Mouse (Mus musculus): ENCODE measurements around the gene BC025920. TPM values are rescaled to one million over a fixed set of nuclear protein-coding genes. Genes with fewer than 3 reads are reported as not detected.
"Not testable (repeated sequence)": the region's sequence is repeated elsewhere in the genome, so short reads cannot be mapped to it uniquely, and the experiment has no call there.

BC025920 gene
- total RNA-seq, 2 experiments from 2014 or later: 0.26 to 4.4 TPM

GRCm38 (mm10) chr10:81640825-81641224, 34.8 kb downstream of the BC025920 start:
- ATAC-seq (replicated peaks; ENCODE audit: poor library complexity, severe bottlenecking): not testable (repeated sequence)

GRCm38 (mm10) chr10:81641566-81641965, 35.5 kb downstream of the BC025920 start:
- ATAC-seq (replicated peaks; ENCODE audit: poor library complexity, severe bottlenecking): no peak

- ATAC-seq (replicated peaks; ENCODE audit: poor library complexity, severe bottlenecking): no peak
Observed at GRCm38 (mm10) chr10:81641978-81642647, 36.0 kb downstream of the BC025920 start.

GRCm38 (mm10) chr10:81642648-81643448, 36.8 kb downstream of the BC025920 start:
- ATAC-seq (replicated peaks; ENCODE audit: poor library complexity, severe bottlenecking): no peak

GRCm38 (mm10) chr10:81643449-81644055, 37.5 kb downstream of the BC025920 start:
- peak; percentile 69 for ATAC-seq (replicated peaks; ENCODE audit: poor library complexity, severe bottlenecking)

GRCm38 (mm10) chr10:81644162-81644561, 38.1 kb downstream of the BC025920 start:
- no peak for ATAC-seq (replicated peaks; ENCODE audit: poor library complexity, severe bottlenecking)

GRCm38 (mm10) chr10:81644716-81645115, 38.6 kb downstream of the BC025920 start:
- ATAC-seq (replicated peaks; ENCODE audit: poor library complexity, severe bottlenecking): no peak

- no peak for ATAC-seq (replicated peaks; ENCODE audit: poor library complexity, severe bottlenecking)
Observed at GRCm38 (mm10) chr10:81645391-81645790, 39.3 kb downstream of the BC025920 start.

GRCm38 (mm10) chr10:81646015-81646555, 40.0 kb downstream of the BC025920 start:
- no peak for ATAC-seq (replicated peaks; ENCODE audit: poor library complexity, severe bottlenecking)

- peak; percentile 98 for ATAC-seq (replicated peaks; ENCODE audit: poor library complexity, severe bottlenecking)
Observed at GRCm38 (mm10) chr10:81648803-81649775, 43.0 kb downstream of the BC025920 start, which contains the start of gene Gm10778. TSS of gene Gm10778 (plus strand) at chr10:81649059.

GRCm38 (mm10) chr10:81655178-81655577, 49.1 kb downstream of the BC025920 start:
- ATAC-seq (replicated peaks; ENCODE audit: poor library complexity, severe bottlenecking): no peak

GRCm38 (mm10) chr10:81656174-81656573, 50.1 kb downstream of the BC025920 start:
- ATAC-seq (replicated peaks; ENCODE audit: poor library complexity, severe bottlenecking): no peak

Other genes starting within 250 kb of the BC025920 start
- 12.0 and 17.5 TPM in 2 replicates for gene Mfsd12, start 248.8 kb upstream of the BC025920 start, total RNA-seq (2014; fragmentation: Nextera tagmentation)
- 10.8 and 11.5 TPM in 2 replicates for gene Mfsd12, start 248.8 kb upstream of the BC025920 start, total RNA-seq (2017)
- not detected in 2 replicates for gene 4930404N11Rik, start 240.5 kb upstream of the BC025920 start, total RNA-seq (2014; fragmentation: Nextera tagmentation)
- gene 4930404N11Rik, start 240.5 kb upstream of the BC025920 start, total RNA-seq (2017): 0.10 and 0.26 TPM in 2 replicates
- 14.8 and 17.0 TPM in 2 replicates for gene Fzr1, start 227.8 kb upstream of the BC025920 start, total RNA-seq (2014; fragmentation: Nextera tagmentation)
- gene Fzr1, start 227.8 kb upstream of the BC025920 start, total RNA-seq (2017): 13.5 and 15.3 TPM in 2 replicates
- gene Dohh, start 221.8 kb upstream of the BC025920 start, total RNA-seq (2014; fragmentation: Nextera tagmentation): 12.2 and 34.9 TPM in 2 replicates
- 41.8 and 46.2 TPM in 2 replicates for gene Dohh, start 221.8 kb upstream of the BC025920 start, total RNA-seq (2017)
- gene Gm48551, start 221.8 kb upstream of the BC025920 start, total RNA-seq (2014; fragmentation: Nextera tagmentation): 4.0 TPM in 1 of 2 replicates, not detected in the other
- gene Gm48551, start 221.8 kb upstream of the BC025920 start, total RNA-seq (2017): 0.30 TPM in 1 of 2 replicates, not detected in the other
- gene Gm48552, start 217.3 kb upstream of the BC025920 start, total RNA-seq (2014; fragmentation: Nextera tagmentation): 2.2 TPM in 1 of 2 replicates, not detected in the other
- gene Gm48552, start 217.3 kb upstream of the BC025920 start, total RNA-seq (2017): not detected in 2 replicates
- gene Smim24, start 213.2 kb upstream of the BC025920 start, total RNA-seq (2014; fragmentation: Nextera tagmentation): 37.5 and 43.6 TPM in 2 replicates
- 11.5 and 13.3 TPM in 2 replicates for gene Smim24, start 213.2 kb upstream of the BC025920 start, total RNA-seq (2017)
- gene Nfic, start 150.6 kb upstream of the BC025920 start, total RNA-seq (2014; fragmentation: Nextera tagmentation): 39.6 and 41.7 TPM in 2 replicates
- gene Nfic, start 150.6 kb upstream of the BC025920 start, total RNA-seq (2017): 5.3 and 10.5 TPM in 2 replicates
- not detected in 2 replicates for gene Celf5, start 123.6 kb upstream of the BC025920 start, total RNA-seq (2014; fragmentation: Nextera tagmentation)
- gene Celf5, start 123.6 kb upstream of the BC025920 start, total RNA-seq (2017): not detected in 2 replicates
- gene Ncln, start 109.9 kb upstream of the BC025920 start, total RNA-seq (2014; fragmentation: Nextera tagmentation): 124 and 140 TPM in 2 replicates
- 83.1 and 128 TPM in 2 replicates for gene Ncln, start 109.9 kb upstream of the BC025920 start, total RNA-seq (2017)
- gene S1pr4, start 106.1 kb upstream of the BC025920 start, total RNA-seq (2014; fragmentation: Nextera tagmentation): 7.8 and 10.5 TPM in 2 replicates
- 7.0 and 9.2 TPM in 2 replicates for gene S1pr4, start 106.1 kb upstream of the BC025920 start, total RNA-seq (2017)
- gene Gna15, start 82.0 kb upstream of the BC025920 start, total RNA-seq (2014; fragmentation: Nextera tagmentation): 30.0 and 31.7 TPM in 2 replicates
- gene Gna15, start 82.0 kb upstream of the BC025920 start, total RNA-seq (2017): 23.8 and 34.6 TPM in 2 replicates
- gene Gna11, start 61.1 kb upstream of the BC025920 start, total RNA-seq (2014; fragmentation: Nextera tagmentation): 17.0 and 25.7 TPM in 2 replicates
- gene Gna11, start 61.1 kb upstream of the BC025920 start, total RNA-seq (2017): 4.9 and 6.4 TPM in 2 replicates
- 216 and 220 TPM in 2 replicates for gene Aes, start 46.8 kb upstream of the BC025920 start, total RNA-seq (2014; fragmentation: Nextera tagmentation)
- 151 and 250 TPM in 2 replicates for gene Aes, start 46.8 kb upstream of the BC025920 start, total RNA-seq (2017)
- 4.4 and 5.0 TPM in 2 replicates for gene Tle2, start 31.7 kb upstream of the BC025920 start, total RNA-seq (2014; fragmentation: Nextera tagmentation)
- gene Tle2, start 31.7 kb upstream of the BC025920 start, total RNA-seq (2017): 0.17 and 2.4 TPM in 2 replicates
- 22.2 and 26.0 TPM in 2 replicates for gene Tle6, start 5.2 kb upstream of the BC025920 start, total RNA-seq (2014; fragmentation: Nextera tagmentation)
- gene Tle6, start 5.2 kb upstream of the BC025920 start, total RNA-seq (2017): 4.9 and 7.9 TPM in 2 replicates
- gene Sirt6, start 21.5 kb downstream of the BC025920 start, total RNA-seq (2014; fragmentation: Nextera tagmentation): 8.3 and 12.6 TPM in 2 replicates
- 5.3 and 6.2 TPM in 2 replicates for gene Sirt6, start 21.5 kb downstream of the BC025920 start, total RNA-seq (2017)
- gene Ankrd24, start 22.3 kb downstream of the BC025920 start, total RNA-seq (2014; fragmentation: Nextera tagmentation): 7.6 and 9.2 TPM in 2 replicates
- 7.5 and 8.3 TPM in 2 replicates for gene Ankrd24, start 22.3 kb downstream of the BC025920 start, total RNA-seq (2017)
- gene Gm10778, start 42.8 kb downstream of the BC025920 start, total RNA-seq (2014; fragmentation: Nextera tagmentation): 3.1 and 9.4 TPM in 2 replicates
- gene Gm10778, start 42.8 kb downstream of the BC025920 start, total RNA-seq (2017): 4.2 and 6.1 TPM in 2 replicates
- gene Zfp433, start 98.6 kb downstream of the BC025920 start, total RNA-seq (2014; fragmentation: Nextera tagmentation): 17.2 and 27.2 TPM in 2 replicates
- 12.3 and 21.7 TPM in 2 replicates for gene Zfp433, start 98.6 kb downstream of the BC025920 start, total RNA-seq (2017)
- gene Gm3055, start 164.9 kb downstream of the BC025920 start, total RNA-seq (2014; fragmentation: Nextera tagmentation): 2.6 and 5.2 TPM in 2 replicates
- 0.39 and 1.3 TPM in 2 replicates for gene Gm3055, start 164.9 kb downstream of the BC025920 start, total RNA-seq (2017)
- gene Gm4767, start 205.9 kb downstream of the BC025920 start, total RNA-seq (2014; fragmentation: Nextera tagmentation): 1.9 and 6.0 TPM in 2 replicates
- gene Gm4767, start 205.9 kb downstream of the BC025920 start, total RNA-seq (2017): 0.72 and 2.2 TPM in 2 replicates

Data from granulocyte monocyte progenitor cell, adult 5-6 weeks (primary cell).